Mouse (Mus musculus) liver, embryonic 14.5 days (tissue): ENCODE results near the gene H60b. TPM values are rescaled to one million over a fixed set of nuclear protein-coding genes. Genes with fewer than 3 reads are reported as not detected.

Experiments used
- ATAC-seq: fragments of 200-750 bp; cut with Nextera tagmentation; 2 replicates; pipeline ENCODE4 v1.8.0; 2017; ENCODE audit warnings: moderate number of reproducible peaks, mild to moderate bottlenecking, moderate library complexity; ENCODE audit not compliant: insufficient read depth
- DNase-seq, 3 experiments: peaks; one replicate each; pipeline ENCODE4 v3.0.0-alpha.2; 2012 to 2013; ENCODE audit warnings: low read depth in 3 of 3, low spot score in 3 of 3
- H3K27ac ChIP-seq: fragments of 300-500 bp; sonication (generic); 2 replicates; pipeline ENCODE4 v1.5.1; 2014; ENCODE audit warnings: moderate library complexity, mild to moderate bottlenecking, control low read depth, inconsistent platforms
- H3K27me3 ChIP-seq: fragments of 300-500 bp; sonication (generic); 2 replicates; pipeline ENCODE4 v1.6.1; 2014; ENCODE audit warnings: mild to moderate bottlenecking, low read length, moderate library complexity; ENCODE audit not compliant: control insufficient read depth, insufficient read depth
- H3K36me3 ChIP-seq: fragments of 300-500 bp; sonication (generic); replicated peaks from 2 replicates; pipeline ENCODE4 v1.6.1; 2014; ENCODE audit warnings: low read depth; ENCODE audit not compliant: control insufficient read depth, insufficient read depth
- H3K4me1 ChIP-seq, 2 experiments: fragments of 200-500 bp in 1 of 2; fragments of 300-500 bp in 1 of 2; sonication (generic) in 1 of 2; replicated peaks; 2 replicates each; pipeline ENCODE4 v1.6.1; 2012 to 2014; ENCODE audit warnings: antibody characterized with exemption in 1 of 2, inconsistent platforms in 1 of 2, low read length in 1 of 2; ENCODE audit not compliant: control insufficient read depth in 2 of 2, insufficient read depth in 2 of 2
- H3K4me2 ChIP-seq: fragments of 300-500 bp; sonication (generic); 2 replicates; pipeline ENCODE4 v1.6.1; 2014; ENCODE audit warnings: low read depth, mild to moderate bottlenecking, control low read depth, moderate library complexity
- H3K4me3 ChIP-seq, 2 experiments: fragments of 200-500 bp in 1 of 2; fragments of 300-500 bp in 1 of 2; sonication (generic) in 1 of 2; 2 replicates each; pipeline ENCODE4 v1.5.1; 2012 to 2014; ENCODE audit warnings: low read depth in 2 of 2, low read length in 2 of 2, mild to moderate bottlenecking in 2 of 2, control low read depth in 1 of 2, inconsistent platforms in 1 of 2, moderate library complexity in 1 of 2; ENCODE audit not compliant: insufficient read depth in 1 of 2
- H3K9ac ChIP-seq: fragments of 300-500 bp; sonication (generic); replicated peaks from 2 replicates; pipeline ENCODE4 v1.6.1; 2014; ENCODE audit warnings: mild to moderate bottlenecking, control low read depth, moderate library complexity
- H3K9me3 ChIP-seq: fragments of 300-500 bp; sonication (generic); 2 replicates; pipeline ENCODE4 v1.6.1; 2016; ENCODE audit warnings: low read length, mixed read lengths; ENCODE audit not compliant: control insufficient read depth
- CTCF ChIP-seq: IDR thresholded peaks from 2 replicates; pipeline ENCODE4 v1.5.1; 2016; ENCODE audit warnings: antibody characterized with exemption, low read depth, control low read depth
- EP300 ChIP-seq: IDR thresholded peaks from 2 replicates; pipeline ENCODE4 v1.6.1; 2016; ENCODE audit warnings: antibody characterized with exemption, low read depth
- WGBS: fragments of 180-500 bp; shearing (Covaris S2); extraction: QIAGEN DNeasy Blood & Tissue Kit; methylation state at CpG from one replicate; pipeline ENCODE4 v1.1.7; 2014; ENCODE audit not compliant: insufficient replicate concordance; 5-methylcytosine and 5-hydroxymethylcytosine counted together
- polyA plus RNA-seq, 2 experiments: library from polyadenylated mRNA; depleted of rRNA in 1 of 2; stranded (reverse) in 1 of 2; unstranded in 1 of 2; fragments of >200 nt; fragmentation: Nextera tagmentation in 1 of 2; extraction: Ambion mirVana in 1 of 2; gene quantifications; 2 replicates each; pipeline versions ENCODE4 v1.2.1 to v1.2.3; 2012 to 2014

The H60b gene
- polyA plus RNA-seq, 2 experiments: 0.10 TPM; not detected in 1

GRCm38 (mm10) chr10:22297033-22297762, 138.8 kb downstream of the H60b start:
- H3K27ac ChIP-seq: no peak overlapping the region
- no peak for ATAC-seq
- no peaks in the 10 kb centered on the region for H3K27me3 ChIP-seq
- no peaks in the 10 kb centered on the region for H3K4me1 ChIP-seq
- no peak overlapping the region for H3K4me2 ChIP-seq
- no peak for TF ChIP-seq CTCF
- no peak for TF ChIP-seq EP300
- no peak overlapping the region for H3K4me3 ChIP-seq
- H3K9ac ChIP-seq: no peak overlapping the region
- H3K9me3 ChIP-seq: no peaks in the 10 kb centered on the region
- H3K36me3 ChIP-seq: no peaks in the 10 kb centered on the region
- DNase-seq: no peak
- WGBS: 41% methylated on average over 5 of the region's 5 CpGs

- no peak overlapping the region for H3K27ac ChIP-seq
- H3K9me3 ChIP-seq: no peaks in the 10 kb centered on the region
- H3K4me2 ChIP-seq: no peak overlapping the region
- H3K36me3 ChIP-seq: no peaks in the 10 kb centered on the region
- WGBS: 61% methylated on average over 8 of the region's 8 CpGs
- no peaks in the 10 kb centered on the region for H3K27me3 ChIP-seq
- DNase-seq (no peak), ATAC-seq (no peak)
- TF ChIP-seq CTCF: no peak
- TF ChIP-seq EP300: no peak
- H3K9ac ChIP-seq: no peak overlapping the region
- no peaks in the 10 kb centered on the region; a peak in 1 of 4 replicates for H3K4me1 ChIP-seq
- no peak overlapping the region for H3K4me3 ChIP-seq
These were observed 139.5 kb downstream of the H60b start for GRCm38 (mm10) chr10:22297766-22298461.

GRCm38 (mm10) chr10:22299324-22299723, 140.9 kb downstream of the H60b start:
- H3K9me3 ChIP-seq: no peaks in the 10 kb centered on the region
- no peak for DNase-seq

GRCm38 (mm10) chr10:22301641-22302040, 143.3 kb downstream of the H60b start:
- no peak for DNase-seq
- Histone ChIP-seq H3K4me2 (0 out of 2 replicates have a peak overlapping the region, but pooled peaks have one; percentile 8), H3K4me3 (no peak overlapping the region), H3K9ac (no peak overlapping the region), H3K4me1 (no peaks in the 10 kb centered on the region; a peak in 1 of 4 replicates), H3K27me3 (no peaks in the 10 kb centered on the region), H3K36me3 (no peaks in the 10 kb centered on the region), H3K27ac (no peak overlapping the region), H3K9me3 (no peaks in the 10 kb centered on the region)
- TF ChIP-seq CTCF (no peak), EP300 (no peak)
- no peak for ATAC-seq
- WGBS: 29% methylated on average over 1 of the region's 1 CpGs

More at GRCm38 (mm10) chr10:22299324-22299723, 140.9 kb downstream of the H60b start:
- no peak for ATAC-seq
- H3K9ac ChIP-seq: no peak overlapping the region
- no peaks in the 10 kb centered on the region; a peak in 1 of 4 replicates for H3K4me1 ChIP-seq
- WGBS: 37% methylated on average over 2 of the region's 2 CpGs
- no peaks in the 10 kb centered on the region for H3K36me3 ChIP-seq
- H3K27ac ChIP-seq: no peak overlapping the region
- TF ChIP-seq EP300: no peak
- no peak for TF ChIP-seq CTCF
- no peak overlapping the region for H3K4me3 ChIP-seq
- H3K4me2 ChIP-seq: no peak overlapping the region
- H3K27me3 ChIP-seq: no peaks in the 10 kb centered on the region
